ENCODE assay signal across 9 mouse cellular contexts in the genomic region with DNA sequence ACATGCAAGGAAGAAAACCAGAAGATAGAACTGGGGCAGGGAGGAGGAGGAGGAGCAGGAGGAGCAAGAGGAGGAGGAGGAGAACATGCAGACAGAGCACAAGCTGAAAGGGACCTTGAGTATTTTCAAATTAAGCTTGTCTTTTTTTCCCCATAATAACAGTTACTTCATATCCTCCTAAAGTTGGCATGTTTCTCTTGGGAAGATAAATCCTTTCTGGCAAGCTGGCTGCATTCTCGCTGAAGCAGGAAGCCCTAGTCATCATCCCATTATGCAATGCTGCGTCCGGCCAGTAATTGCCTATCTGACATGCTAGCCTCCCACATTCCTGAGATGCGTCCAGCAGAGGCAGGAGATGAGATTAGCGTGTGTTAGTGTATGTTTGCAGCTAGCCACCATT.
A peak's percentile ranks its signal among the peaks of the same experiment; 100 is the strongest.
DNase-seq lines count a peak whose midpoint lies in the region; ATAC-seq lines count a peak whose summit lies in the region.
"Had no signal": no experiment of that assay in that cellular context is flagged by ENCODE, and none has a peak within 500 bp of the region (broad histone marks: within the 10 kb centered on the region; RNA-seq: fewer than 3 reads in every experiment).

No protein-coding gene starts in this region.

- no peaks in the 10 kb centered on the region for H3K36me3 ChIP-seq in kidney, embryonic 16.5 days (ENCODE audit: insufficient read depth, low read length)
- no peaks in the 10 kb centered on the region for H3K36me3 ChIP-seq in midbrain, embryonic 11.5 days (ENCODE audit: control insufficient read depth, insufficient read depth, low read length)
- H3K36me3 ChIP-seq: hindbrain, embryonic 15.5 days had no signal

- H3K27ac ChIP-seq in kidney, embryonic 16.5 days (ENCODE audit: low read length), result peak overlapping the region; percentile 79
- H3K27ac ChIP-seq in midbrain, embryonic 11.5 days (ENCODE audit: low read depth, low read length), result no peak overlapping the region
- H3K27ac ChIP-seq: hindbrain, embryonic 15.5 days had no signal

- H3K4me2 ChIP-seq in kidney, embryonic 16.5 days (replicated peaks; ENCODE audit: low read depth, low read length), result no peak overlapping the region; the same call in 1 of the 2 replicates
- no peak overlapping the region for H3K4me2 ChIP-seq in midbrain, embryonic 11.5 days
- H3K4me2 ChIP-seq: hindbrain, embryonic 15.5 days had no signal

- peak; percentile 9 for DNase-seq in layer of hippocampus, adult 11-12 months (ENCODE audit: low spot score)
- DNase-seq in layer of hippocampus, postnatal 10 days (ENCODE audit: low spot score in 2 of 2), result no peak
- DNase-seq in adrenal gland, postnatal 10 days, result peak; percentile 71
- peak; percentile 99 for DNase-seq in heart, adult 11 months
- DNase-seq in lung, postnatal 14 days, result peak; percentile 77
- DNase-seq in testis, postnatal 14 days (ENCODE audit: low spot score), result peak; percentile 61
- no peak for DNase-seq in midbrain, embryonic 11.5 days (ENCODE audit: low spot score, missing footprints)

- H3K9ac ChIP-seq in kidney, embryonic 16.5 days (replicated peaks; ENCODE audit: low read length), result no peak overlapping the region
- no peak overlapping the region for H3K9ac ChIP-seq in midbrain, embryonic 11.5 days (ENCODE audit: low read length)
- H3K9ac ChIP-seq: hindbrain, embryonic 15.5 days had no signal

- H3K27me3 ChIP-seq in kidney, embryonic 16.5 days (ENCODE audit: insufficient read depth, low read length), result no peaks in the 10 kb centered on the region
- H3K27me3 ChIP-seq in midbrain, embryonic 11.5 days (ENCODE audit: control insufficient read depth, insufficient read depth, low read length), result no peaks in the 10 kb centered on the region
- H3K27me3 ChIP-seq: hindbrain, embryonic 15.5 days had no signal

- H3K4me1 ChIP-seq in kidney, embryonic 16.5 days (ENCODE audit: insufficient read depth, low read length), result peaks cover 28% of the 10 kb centered on the region
- H3K4me1 ChIP-seq in midbrain, embryonic 11.5 days (ENCODE audit: control insufficient read depth, insufficient read depth, low read length), result no peaks in the 10 kb centered on the region

- peak; percentile 89 for ATAC-seq in kidney, embryonic 16.5 days (ENCODE audit: low FRiP score, low TSS enrichment)
- ATAC-seq in midbrain, embryonic 11.5 days (ENCODE audit: low FRiP score), result no peak

- 0 out of 2 replicates have a peak, but pooled peaks cover 3% of the 10 kb centered on the region for H3K9me3 ChIP-seq in kidney, embryonic 16.5 days (ENCODE audit: low read length)
- no peaks in the 10 kb centered on the region for H3K9me3 ChIP-seq in midbrain, embryonic 11.5 days (ENCODE audit: control insufficient read depth, low read length)
- H3K9me3 ChIP-seq: hindbrain, embryonic 15.5 days had no signal

- 5% methylated on average over 5 of the region's 5 CpGs for WGBS in kidney, embryonic 16.5 days
- 48% methylated on average over 5 of the region's 5 CpGs for WGBS in midbrain, embryonic 11.5 days

- no peak overlapping the region for H3K4me3 ChIP-seq in kidney, embryonic 16.5 days (ENCODE audit: low read length)
- H3K4me3 ChIP-seq in midbrain, embryonic 11.5 days (ENCODE audit: low read depth, low read length), result no peak overlapping the region
- H3K4me3 ChIP-seq: hindbrain, embryonic 15.5 days had no signal

Comparison
In these comparisons a context has a peak if more than half of its experiments do, and no peak if none do; other contexts are left out.
1. DNase-seq: peak in layer of hippocampus, adult 11-12 months (single experiment), adrenal gland, postnatal 10 days (single experiment), heart, adult 11 months (single experiment), lung, postnatal 14 days (single experiment) and testis, postnatal 14 days (single experiment); none in layer of hippocampus, postnatal 10 days (0 of 2) and midbrain, embryonic 11.5 days (single experiment).